Mouse (Mus musculus) cerebellum, postnatal 36 days (tissue): ENCODE measurements around the gene March6.

Source experiments
- DNase-seq, 2 experiments: peaks; one replicate each; pipeline ENCODE4 v3.0.0; 2021 to 2022; ENCODE audit warnings: mixed read lengths in 2 of 2

March6 gene

GRCm38 (mm10) chr15:31530659-31531445 is at the start of gene March6:
Gene March6, minus strand, starts transcription at chr15:31531053.
- DNase-seq = peak; percentile 90 to 94

GRCm38 (mm10) chr15:31576076-31576475 is 45.2 kb upstream of the March6 start:
- DNase-seq = no peak

DNA sequence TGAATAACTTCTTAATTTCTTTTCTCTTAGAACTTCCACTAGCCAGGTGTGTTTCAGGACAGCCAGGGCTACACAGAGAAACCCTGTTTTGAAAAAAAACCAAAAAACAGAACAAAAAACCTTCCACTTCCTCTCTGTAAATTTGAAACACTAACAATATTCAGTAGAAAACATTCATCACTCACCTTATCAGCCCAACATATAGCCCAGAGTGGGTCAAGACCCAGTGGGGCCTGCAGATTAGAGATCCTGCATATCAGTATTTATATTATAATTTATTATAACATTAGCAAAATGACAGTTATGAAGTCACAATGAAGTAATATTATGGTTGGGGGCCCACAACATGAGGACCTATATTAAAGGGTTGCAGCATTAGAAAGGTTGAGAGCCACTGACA is 42.8 kb upstream of the March6 start:
- no peak for DNase-seq

DNA sequence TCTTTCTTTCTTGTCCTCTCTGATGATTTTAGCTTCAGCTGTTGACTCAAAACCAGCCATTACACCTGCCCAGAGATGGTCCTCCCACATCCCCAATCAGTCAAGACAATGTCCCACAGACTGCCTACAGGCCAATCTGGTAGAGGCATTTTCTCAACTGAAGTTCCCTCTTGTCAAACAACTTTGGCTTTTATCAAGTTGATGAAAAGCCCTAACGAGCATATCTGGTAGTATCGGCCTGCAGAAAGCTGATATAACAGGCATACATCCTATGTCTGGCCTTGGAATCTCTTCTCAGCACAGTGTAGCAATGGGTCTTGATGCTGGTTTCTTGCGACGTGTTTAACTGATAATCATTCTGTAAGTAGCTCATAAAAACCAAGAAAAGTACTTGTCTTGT is 42.4 kb upstream of the March6 start:
- DNase-seq = no peak

DNA sequence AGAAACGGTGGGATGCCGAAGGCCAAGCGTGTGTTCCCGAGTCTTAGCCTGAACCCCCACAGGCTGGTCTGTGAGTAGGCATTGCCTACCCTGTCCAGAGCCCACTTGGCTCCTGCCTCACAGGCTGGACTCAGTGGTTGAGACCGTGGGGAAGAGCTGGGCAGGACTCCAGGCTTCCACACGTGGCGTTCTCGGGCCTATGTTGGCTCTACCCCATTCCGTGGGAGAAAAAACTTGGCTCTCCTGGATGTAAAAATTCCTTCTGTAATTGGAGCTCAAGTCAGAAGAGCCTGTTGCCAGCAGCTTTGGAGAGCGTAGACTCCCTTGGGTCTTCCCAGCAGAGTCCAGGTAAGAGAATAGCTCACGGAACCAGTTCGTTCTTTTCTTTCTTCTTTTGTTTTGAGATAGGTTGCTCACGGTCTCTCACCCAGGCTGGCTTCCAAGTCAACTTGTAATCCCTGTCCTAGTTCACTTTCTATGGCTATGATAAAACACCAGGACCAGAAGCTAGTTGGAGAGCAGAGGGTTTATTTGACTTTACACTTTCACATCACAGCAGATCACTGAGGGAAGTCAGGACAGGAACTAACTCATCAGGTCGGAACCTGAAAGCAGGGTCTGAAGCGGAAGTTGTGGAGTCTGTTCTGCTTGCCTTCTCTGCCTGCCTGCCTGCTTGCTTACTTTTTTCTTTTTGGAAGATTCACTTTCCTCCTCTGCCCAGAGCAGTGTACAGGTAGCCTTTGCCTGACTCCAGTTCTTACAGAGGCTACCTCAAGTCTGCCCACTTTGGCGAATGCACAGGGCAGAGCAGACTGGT is 41.3 kb upstream of the March6 start:
- no peak for DNase-seq

DNA sequence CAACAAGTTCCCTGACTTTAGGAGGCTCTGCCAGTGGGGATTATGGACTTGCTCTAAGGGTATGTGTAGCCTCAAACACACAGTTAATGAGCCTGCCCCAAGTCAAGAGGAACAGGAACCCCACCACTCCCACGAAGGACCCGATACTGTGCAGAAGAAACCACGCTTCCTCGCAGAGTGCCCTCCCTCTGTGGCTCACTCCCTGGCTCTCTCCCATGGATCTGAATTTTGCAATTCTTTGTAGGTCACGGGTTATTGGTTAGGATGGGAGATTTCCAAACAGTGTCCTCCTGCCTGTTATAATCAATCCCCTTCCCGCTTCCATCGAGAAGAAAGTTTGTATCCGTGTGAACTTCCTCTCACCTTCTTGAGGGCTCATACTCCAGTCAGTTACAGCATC is 40.1 kb upstream of the March6 start:
- DNase-seq = no peak

DNA sequence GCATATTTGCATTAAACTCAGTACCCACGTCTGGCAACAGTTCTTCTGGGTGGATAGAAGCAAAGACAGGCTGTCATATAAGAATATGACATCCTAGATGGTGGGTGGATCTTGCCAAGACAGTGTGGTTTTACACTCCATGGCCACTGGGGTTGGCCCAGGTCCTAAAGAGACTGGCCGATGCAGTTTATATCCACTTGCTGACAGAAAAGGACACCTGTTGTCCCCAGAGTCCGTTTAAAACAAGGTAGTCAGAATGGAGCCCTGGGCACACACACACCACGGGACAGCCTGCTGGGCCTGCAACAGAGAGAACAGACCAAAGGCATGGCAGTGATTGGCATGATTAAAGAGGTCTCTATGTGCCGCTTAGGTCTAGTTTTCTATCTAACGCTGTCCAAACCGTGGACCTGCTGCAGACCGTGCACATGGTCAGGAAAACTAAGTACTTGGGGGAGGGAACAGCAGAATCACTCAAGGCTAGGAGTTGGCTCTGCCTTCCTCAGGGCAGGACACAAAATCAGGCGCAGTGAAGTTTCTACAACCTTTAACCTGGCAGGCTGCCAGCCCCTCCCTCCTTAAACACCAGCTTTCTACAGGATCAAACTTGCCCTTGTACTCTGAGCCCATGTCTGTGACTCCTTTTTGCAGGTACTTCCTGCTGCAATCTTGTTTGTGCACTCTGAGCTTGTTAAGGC is 38.6 kb upstream of the March6 start:
- no peak for DNase-seq

GRCm38 (mm10) chr15:31568581-31568996 is 37.7 kb upstream of the March6 start:
- no peak for DNase-seq

GRCm38 (mm10) chr15:31567431-31567830 is 36.6 kb upstream of the March6 start:
- no peak for DNase-seq

- no peak for DNase-seq
These were observed 34.9 kb upstream of the March6 start for GRCm38 (mm10) chr15:31565786-31566185.

GRCm38 (mm10) chr15:31565184-31565583 is 34.3 kb upstream of the March6 start, which contains the start of gene Cmbl:
Gene Cmbl, plus strand, starts transcription at chr15:31565389.
- no peak for DNase-seq

DNA sequence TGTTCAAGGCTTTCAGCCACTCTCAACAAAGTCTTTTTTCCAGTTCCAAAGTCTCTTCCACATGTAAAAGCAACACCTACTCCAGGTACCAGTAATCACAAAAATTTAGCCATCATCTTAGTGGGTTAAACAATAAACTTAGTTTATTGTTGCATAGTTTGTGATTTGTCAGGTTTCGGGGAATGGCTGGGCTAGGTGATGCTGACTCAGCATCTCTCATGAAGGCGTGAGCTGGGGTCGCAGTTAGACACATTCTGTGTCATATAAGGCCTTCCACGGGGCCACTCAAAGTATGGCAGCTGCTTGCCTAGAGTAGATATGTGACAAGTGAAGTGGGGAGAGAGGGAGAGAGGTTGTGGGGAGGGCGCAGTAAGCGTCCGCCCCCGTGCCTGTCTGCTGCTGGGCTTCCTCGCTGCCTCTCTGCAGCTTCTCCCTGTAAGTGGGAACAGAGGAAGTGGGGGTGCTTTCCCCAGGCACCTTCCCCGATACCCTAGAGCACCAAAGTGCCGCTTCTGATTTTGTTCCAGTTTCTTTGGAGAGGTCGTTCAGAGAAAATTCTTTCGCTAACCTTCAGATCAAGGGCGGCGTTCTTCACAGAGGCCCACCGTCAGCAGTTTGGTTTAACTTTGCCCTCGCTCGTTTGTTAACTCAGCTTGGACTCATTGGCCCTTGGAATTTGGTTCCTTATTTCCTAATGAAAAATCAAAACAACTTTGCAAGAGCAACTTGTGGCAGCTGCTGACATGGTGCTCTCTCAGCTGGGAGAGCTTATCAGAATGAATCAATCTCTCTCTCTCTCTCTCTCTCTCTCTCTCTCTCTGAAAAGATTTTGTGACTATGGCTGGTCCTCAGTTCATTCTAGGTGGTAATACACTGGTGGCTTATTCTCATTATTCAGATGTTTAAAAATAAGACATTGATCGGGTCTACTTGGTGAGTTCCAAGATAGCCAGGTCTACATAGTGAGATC is 33.0 kb upstream of the March6 start:
- DNase-seq = no peak

DNA sequence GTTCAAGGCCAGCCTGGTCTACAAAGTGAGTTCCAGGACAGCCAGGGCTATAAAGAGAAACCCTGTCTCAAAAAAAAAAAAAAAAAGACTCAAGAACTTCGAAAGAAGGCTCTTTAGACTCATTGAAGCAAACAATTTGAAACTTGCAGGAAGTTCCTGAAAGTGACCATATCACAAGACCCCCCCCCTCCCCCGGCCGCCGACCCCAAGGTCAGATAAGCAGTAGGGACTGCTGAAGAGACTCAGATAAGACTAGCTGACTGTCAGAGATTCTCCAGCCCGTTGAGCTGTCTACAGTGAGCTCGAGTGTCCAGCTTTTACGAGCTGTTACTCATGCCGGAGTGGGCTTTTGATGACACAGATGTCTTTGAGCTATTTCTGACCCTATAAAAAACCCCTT is 32.0 kb upstream of the March6 start:
- no peak for DNase-seq

DNA sequence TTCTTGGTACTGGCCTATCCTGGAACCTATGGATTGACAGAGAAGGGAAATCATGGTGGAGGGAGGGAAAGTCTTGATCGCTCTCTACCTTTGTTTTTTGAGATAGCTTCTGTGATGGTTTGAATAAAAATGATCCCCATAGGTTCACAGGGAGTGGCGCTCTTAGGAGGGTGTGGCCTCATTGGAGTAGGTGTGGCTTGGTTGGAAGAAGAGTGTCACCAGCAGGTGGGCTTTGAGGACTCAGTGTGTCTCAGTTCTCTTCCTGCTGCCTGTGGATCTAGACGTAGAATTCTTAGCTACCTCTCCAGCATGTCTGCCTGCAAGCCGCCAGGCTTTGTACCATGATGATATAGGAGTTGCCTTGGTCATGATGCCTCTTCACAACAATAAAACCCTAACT is 31.1 kb upstream of the March6 start:
- no peak for DNase-seq

- no peak for DNase-seq
These were observed 30.5 kb upstream of the March6 start for GRCm38 (mm10) chr15:31561390-31561789.

- no peak for DNase-seq
These were observed 24.0 kb upstream of the March6 start for GRCm38 (mm10) chr15:31554855-31555254.

DNA sequence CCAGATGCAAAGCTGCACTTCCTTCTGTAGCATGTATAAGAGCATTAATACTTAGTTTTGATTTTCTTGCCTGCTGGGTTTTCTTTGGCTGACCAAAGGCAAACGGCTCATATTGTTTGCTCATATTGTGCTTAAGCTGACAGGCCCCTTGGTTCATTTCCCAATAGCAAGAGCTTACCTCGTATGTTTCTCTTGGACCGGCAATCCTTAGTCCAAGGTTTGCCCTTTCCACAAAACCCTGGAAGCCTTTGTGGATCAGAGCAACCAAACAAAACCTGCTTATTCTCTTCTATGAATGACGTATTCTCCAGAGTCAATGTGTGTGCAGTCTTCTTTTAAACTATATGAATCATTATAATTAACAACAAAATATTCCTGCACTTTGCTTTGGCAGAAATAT is 19.5 kb upstream of the March6 start:
- no peak for DNase-seq

GRCm38 (mm10) chr15:31547421-31547820 is 16.6 kb upstream of the March6 start:
- no peak for DNase-seq

DNA sequence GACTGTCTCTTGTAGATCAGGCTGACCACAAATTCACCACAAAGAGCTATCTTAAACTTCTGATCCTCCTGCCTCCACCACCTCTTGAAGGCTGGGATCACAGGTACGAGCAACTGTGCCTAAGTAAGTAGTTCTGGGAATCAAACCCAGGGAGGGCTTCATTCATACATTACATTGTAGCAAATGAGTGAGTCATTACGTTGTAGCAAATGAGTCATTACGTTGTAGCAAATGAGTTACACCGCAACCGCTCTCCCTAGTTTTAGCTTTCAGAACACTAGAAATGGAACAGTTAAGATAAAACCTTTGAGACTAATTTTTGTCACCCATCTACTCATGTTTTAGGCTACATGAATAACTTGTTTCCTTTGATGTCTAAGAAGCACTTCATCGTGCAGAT is 15.4 kb upstream of the March6 start:
- no peak for DNase-seq

DNA sequence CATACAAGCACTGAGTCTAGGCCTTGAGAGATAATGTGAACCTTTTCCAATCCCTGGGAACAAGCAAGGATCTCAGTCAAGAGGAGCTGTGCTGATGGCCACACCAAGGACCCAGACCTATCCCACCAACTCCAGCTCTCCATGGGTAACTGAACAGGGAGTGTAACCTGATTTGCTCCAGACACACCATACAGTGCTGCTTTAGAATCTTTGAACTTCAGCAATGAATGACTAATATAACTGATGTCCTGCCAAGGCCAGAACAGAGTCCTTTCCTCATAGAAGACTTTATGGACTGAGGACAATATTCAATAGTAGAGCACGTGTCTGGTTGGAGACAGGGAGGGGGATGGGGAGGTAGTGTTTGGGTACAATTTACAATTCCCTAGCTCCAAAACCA is 14.2 kb upstream of the March6 start:
- DNase-seq = no peak

DNA sequence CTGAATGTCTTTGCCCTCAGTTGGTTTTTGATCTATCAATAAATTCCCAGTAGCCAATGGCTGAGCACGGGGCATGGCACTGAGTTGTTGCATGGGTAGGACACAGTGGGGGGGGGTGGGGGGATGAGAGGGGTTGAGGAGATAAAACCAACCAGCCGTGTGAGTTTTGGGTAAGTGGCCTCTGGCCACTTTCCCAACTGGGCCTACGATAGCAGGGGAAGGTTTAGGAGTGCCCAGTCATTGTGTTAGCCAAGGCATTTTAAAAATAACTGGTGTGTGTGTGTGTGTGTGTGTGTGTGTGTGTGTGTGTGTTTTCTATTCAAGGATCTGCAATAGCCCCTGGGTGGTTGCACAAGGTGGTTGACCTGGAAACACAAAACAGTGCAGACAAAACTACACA is 12.4 kb upstream of the March6 start:
- no peak for DNase-seq
